Mouse (Mus musculus): ENCODE results near the gene Rps23.
"Not testable (repeated sequence)": the region's sequence is repeated elsewhere in the genome, so short reads cannot be mapped to it uniquely, and the experiment has no call there.

Rps23 gene

GRCm38 (mm10) chr13:90926125-90926765, 3.5 kb downstream of the Rps23 start:
- POLR2A ChIA-PET = interaction anchor here (0.6 to 5.5 kb wide), 34 partner anchors 9 to 1428 kb away, joined by 3 to 71 read pairs (median 4); partner anchors contain the start of genes Atg10 (in 2 of the 4), Atp6ap1l (in 1 of the 4), Dhfr (in 1 of the 4) and Msh3 (in 1 of the 4)
- CTCF ChIA-PET = no interaction called here

DNA sequence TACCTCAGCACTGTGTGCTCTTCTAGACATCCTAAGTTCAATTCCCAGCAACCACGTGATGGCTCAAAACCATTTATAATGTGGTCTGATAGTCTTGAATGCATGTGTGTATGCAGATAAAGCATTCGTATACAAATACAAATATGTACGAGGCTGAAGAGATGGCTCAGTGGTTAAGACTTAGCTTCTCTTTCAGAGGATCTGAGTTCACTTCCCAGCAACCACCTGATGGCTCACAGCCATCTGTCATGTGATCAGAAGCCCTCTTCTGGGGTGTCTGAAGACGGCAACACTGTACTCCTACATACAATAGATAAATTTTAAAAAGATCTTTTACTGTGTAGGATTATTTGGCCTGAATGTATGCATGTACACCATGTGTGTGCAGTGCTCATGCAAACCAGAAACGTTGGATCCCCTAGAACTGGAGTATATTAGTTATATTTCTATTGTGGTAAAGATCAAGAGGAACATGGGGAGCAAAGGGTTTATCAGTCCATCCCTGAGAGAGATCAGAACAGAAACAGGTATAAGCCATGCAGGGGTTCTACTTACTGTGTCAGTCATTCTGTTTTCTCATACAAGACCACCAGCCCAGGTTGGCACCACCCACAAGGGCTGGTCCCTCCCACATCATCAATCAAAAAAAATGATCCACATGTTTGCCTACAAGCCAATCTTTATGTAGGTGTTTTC, 4.3 kb downstream of the Rps23 start:
- ChIA-PET POLR2A (interaction anchor here in 2 of 4 experiments (0.6 to 5.5 kb wide), 7 partner anchors 10 to 830 kb away, joined by 3 to 68 read pairs (median 5); partner anchors contain the start of gene Atg10 (in 1 of the 2)), CTCF (no interaction called here)

GRCm38 (mm10) chr13:90928266-90928665, 5.5 kb downstream of the Rps23 start:
- CTCF ChIA-PET = not testable (repeated sequence)
- POLR2A ChIA-PET = interaction anchor here in 1 of 4 experiments (0.7 to 5.5 kb wide), 3 partner anchors 9 to 733 kb away, joined by 3 to 68 read pairs (median 42); partner anchors contain the start of gene Atg10

GRCm38 (mm10) chr13:90929847-90930246, 7.1 kb downstream of the Rps23 start:
- ChIA-PET POLR2A (interaction anchor here in 1 of 4 experiments (1.1 kb wide), 1 partner anchor 441 kb away, joined by 3 read pairs; no protein-coding TSS in a partner anchor), CTCF (no interaction called here)

DNA sequence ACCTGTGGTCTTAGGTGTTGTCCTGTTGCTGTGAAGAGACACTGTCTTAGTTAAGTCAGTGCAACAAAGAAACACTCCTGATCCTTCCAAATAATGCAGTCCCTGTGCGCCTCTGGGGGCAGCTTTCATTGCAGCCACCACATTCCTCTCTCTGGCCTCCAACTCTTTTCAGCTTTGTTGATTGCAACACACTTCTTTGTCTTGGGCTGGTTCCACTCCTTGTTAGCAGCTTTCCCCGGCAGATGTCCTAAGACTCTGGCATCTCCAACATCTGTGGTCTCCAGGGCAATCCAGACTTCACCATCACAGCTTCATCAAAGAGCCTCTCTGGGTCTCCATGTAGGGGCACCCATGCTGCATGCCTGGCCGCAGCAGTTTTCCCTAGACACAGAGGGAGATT, 10.5 kb downstream of the Rps23 start:
- ChIA-PET CTCF (interaction anchor here in 2 of 4 experiments (0.7 to 0.8 kb wide), 3 partner anchors 17 to 1381 kb away, joined by 3 to 4 read pairs (median 4); no protein-coding TSS in a partner anchor), POLR2A (interaction anchor here (0.5 to 9.5 kb wide), 5 partner anchors 8 to 293 kb away, joined by 3 to 68 read pairs (median 5); partner anchors contain the start of gene Rps23 (in 1 of the 4))

GRCm38 (mm10) chr13:90935852-90936251, 13.1 kb downstream of the Rps23 start:
- CTCF ChIA-PET = no interaction called here
- POLR2A ChIA-PET = interaction anchor here in 2 of 4 experiments (1.4 to 9.5 kb wide), 2 partner anchors 10 kb away, joined by 8 to 68 read pairs; partner anchors contain the start of gene Rps23 (in 1 of the 2)

- POLR2A ChIA-PET = interaction anchor here in 2 of 4 experiments (0.7 to 9.5 kb wide), 5 partner anchors 9 to 642 kb away, joined by 3 to 68 read pairs (median 3); partner anchors contain the start of gene Rps23 (in 1 of the 2)
Measured at GRCm38 (mm10) chr13:90939192-90939591, 16.4 kb downstream of the Rps23 start.

DNA sequence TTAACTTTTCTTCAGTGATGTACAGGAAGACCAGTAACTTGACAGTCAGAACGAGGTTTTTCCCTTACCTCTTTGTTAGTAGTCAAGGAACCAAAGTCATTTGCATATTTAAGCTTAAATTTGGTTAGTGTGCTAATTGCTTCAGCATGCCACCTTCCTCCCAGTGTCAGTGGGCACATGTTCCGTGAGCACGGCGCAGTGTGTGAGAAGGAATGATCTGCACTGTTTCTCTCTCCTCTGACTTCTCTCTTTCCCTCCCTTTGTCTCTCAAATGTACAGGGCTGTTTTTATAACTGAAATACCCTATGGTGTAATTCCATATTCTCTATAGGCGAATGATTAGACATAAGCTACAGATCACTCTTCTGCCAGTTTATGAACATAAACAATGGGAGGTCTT, 16.8 kb downstream of the Rps23 start:
- ChIA-PET POLR2A (interaction anchor here in 2 of 4 experiments (1.5 to 9.5 kb wide), 3 partner anchors 9 to 14 kb away, joined by 3 to 68 read pairs (median 5); partner anchors contain the start of gene Rps23 (in 1 of the 2)), CTCF (no interaction called here)

More at GRCm38 (mm10) chr13:90939192-90939591, 16.4 kb downstream of the Rps23 start:
- CTCF ChIA-PET = no interaction called here

GRCm38 (mm10) chr13:90958894-90959293, 36.1 kb downstream of the Rps23 start:
- POLR2A ChIA-PET = no interaction called here
- CTCF ChIA-PET = no interaction called here

- ChIA-PET CTCF (no interaction called here), POLR2A (no interaction called here)
Measured at GRCm38 (mm10) chr13:90960591-90960990, 37.8 kb downstream of the Rps23 start.

- CTCF ChIA-PET = interaction anchor here in 2 of 4 experiments (0.6 to 0.7 kb wide), 2 partner anchors 717 to 1124 kb away, joined by 3 to 6 read pairs; no protein-coding TSS in a partner anchor
- POLR2A ChIA-PET = interaction anchor here in 1 of 4 experiments (0.7 kb wide), 1 partner anchor 850 kb away, joined by 3 read pairs; no protein-coding TSS in a partner anchor
Measured at GRCm38 (mm10) chr13:90962836-90963760, 40.3 kb downstream of the Rps23 start.

DNA sequence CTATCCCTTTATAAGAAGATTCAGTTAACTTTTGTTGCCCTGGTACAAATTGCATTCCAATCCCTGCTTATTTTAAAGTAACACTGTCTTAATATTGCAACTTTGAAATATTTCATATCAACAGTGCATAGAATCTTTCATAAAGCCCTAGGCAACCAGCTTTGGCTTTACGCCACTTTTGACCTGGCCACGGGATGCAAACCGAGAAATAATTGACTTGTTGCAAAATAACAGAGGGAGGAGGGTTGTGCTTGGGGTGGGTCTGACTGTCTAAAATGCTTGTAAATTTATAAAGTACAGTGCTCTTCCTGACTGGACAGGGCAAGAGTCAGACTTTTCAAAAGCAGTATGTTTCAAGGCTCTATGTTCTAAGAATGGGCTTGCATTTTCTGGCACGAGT, 41.8 kb downstream of the Rps23 start:
- CTCF ChIA-PET = no interaction called here

DNA sequence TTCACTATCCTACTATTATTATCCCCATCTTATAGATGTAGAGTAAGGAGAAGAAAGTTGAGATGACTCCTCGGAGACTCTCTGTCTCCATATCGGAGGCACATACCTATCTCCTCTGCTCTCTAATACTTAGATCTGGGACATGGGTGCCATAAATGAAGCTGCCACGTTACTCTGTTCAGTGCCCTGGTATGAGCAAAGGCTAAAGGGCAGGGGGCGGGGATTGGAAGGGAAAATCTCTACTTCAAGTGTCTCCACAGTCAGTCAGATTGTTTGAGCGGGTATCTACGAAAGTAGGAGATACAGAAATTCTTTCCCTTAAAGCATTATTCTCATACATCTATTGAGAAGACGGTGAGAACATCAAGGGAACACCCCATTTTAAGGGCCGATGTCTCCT, 43.2 kb downstream of the Rps23 start:
- CTCF ChIA-PET = no interaction called here
- POLR2A ChIA-PET = interaction anchor here in 1 of 4 experiments (0.5 kb wide), 1 partner anchor 51 kb away, joined by 3 read pairs; no protein-coding TSS in a partner anchor

More for the DNA sequence above, 41.8 kb downstream of the Rps23 start:
- POLR2A ChIA-PET = no interaction called here

DNA sequence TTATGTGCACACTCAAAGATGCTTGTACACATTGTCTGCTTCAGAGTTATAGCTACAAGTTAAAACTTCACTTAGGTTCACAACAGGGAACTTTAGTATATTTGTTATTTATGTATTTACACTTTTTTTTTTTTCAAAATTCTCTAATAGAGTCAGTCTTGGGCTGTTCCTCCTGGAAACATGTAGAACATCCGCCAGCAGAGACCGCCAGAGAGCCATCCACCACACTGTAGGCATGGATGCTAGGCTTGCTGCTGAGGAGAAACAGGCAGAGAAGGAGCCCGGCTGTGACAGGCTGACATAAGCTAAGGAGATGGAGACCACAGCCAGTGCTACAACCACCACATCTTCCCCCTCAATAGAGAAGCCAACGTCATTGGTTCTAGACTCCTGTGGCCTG, 44.7 kb downstream of the Rps23 start:
- ChIA-PET CTCF (interaction anchor here (0.5 to 1.5 kb wide), 8 partner anchors 16 to 730 kb away, joined by 3 to 11 read pairs (median 4); no protein-coding TSS in a partner anchor), POLR2A (interaction anchor here in 2 of 4 experiments (0.8 to 1.3 kb wide), 2 partner anchors 10 to 936 kb away, joined by 3 read pairs; no protein-coding TSS in a partner anchor)

DNA sequence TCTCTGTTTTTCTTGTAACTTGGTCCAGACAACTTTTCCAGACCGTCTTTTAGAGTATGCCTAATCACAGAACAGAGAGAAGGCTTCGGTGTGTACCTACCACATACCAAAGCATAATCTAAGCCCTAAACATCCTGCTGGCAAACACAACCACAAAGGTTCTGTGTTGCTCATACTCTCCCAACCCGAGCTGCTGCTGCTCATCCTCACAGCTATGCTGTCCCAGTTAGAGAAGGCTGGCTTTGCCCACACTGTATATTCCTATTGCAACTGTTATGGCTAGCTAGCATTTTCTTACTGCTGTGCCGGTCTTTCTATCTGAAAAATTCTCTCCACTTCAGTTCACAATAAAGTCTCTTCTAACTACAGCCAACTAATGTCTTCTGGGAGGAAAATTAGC, 46.2 kb downstream of the Rps23 start:
- ChIA-PET CTCF (no interaction called here), POLR2A (interaction anchor here in 2 of 4 experiments (0.6 kb wide), 2 partner anchors 37 to 291 kb away, joined by 4 to 5 read pairs; no protein-coding TSS in a partner anchor)

- ChIA-PET POLR2A (no interaction called here), CTCF (no interaction called here)
Measured at GRCm38 (mm10) chr13:90970259-90971017, 47.7 kb downstream of the Rps23 start.

GRCm38 (mm10) chr13:90973409-90973808, 50.7 kb downstream of the Rps23 start:
- CTCF ChIA-PET = interaction anchor here in 1 of 4 experiments (0.7 kb wide), 1 partner anchor 724 kb away, joined by 4 read pairs; no protein-coding TSS in a partner anchor

More at GRCm38 (mm10) chr13:90973409-90973808, 50.7 kb downstream of the Rps23 start:
- POLR2A ChIA-PET = no interaction called here
